Mouse (Mus musculus) E14TG2a.4 (cell line): Measurements from ENCODE around the gene Tmem132e.
A peak's percentile ranks its signal among the peaks of the same experiment; 100 is the strongest.

Experiments used
- H3K27me3 ChIP-seq: 2 replicates; pipeline ENCODE4 v1.6.1; 2014; ENCODE audit warnings: low read length, control low read depth; ENCODE audit not compliant: insufficient read depth
- H3K36me3 ChIP-seq: 2 replicates; pipeline ENCODE4 v1.6.1; 2014; ENCODE audit warnings: low read length, control low read depth; ENCODE audit not compliant: insufficient read depth
- H3K4me1 ChIP-seq: replicated peaks from 2 replicates; pipeline ENCODE4 v1.6.1; 2014; ENCODE audit warnings: low read depth, low read length, control low read depth
- H3K4me3 ChIP-seq: replicated peaks from 2 replicates; pipeline ENCODE4 v1.5.1; 2014; ENCODE audit warnings: mild to moderate bottlenecking, low read length
- H3K9me3 ChIP-seq: 2 replicates; pipeline ENCODE4 v1.6.1; 2014; ENCODE audit warnings: low read length, control low read depth
- CTCF ChIP-seq: conservative IDR thresholded peaks from 2 replicates; pipeline ENCODE4 v1.5.1; 2014; ENCODE audit warnings: low read length
- NANOG ChIP-seq: IDR thresholded peaks from 2 replicates; pipeline ENCODE4 v1.6.1; 2014; ENCODE audit warnings: borderline replicate concordance, low read length, mixed read lengths
- POU5F1 ChIP-seq: IDR thresholded peaks from 2 replicates; pipeline ENCODE4 v1.6.1; 2014; ENCODE audit warnings: low read length, borderline replicate concordance

Tmem132e gene

GRCm38 (mm10) chr11:82452516-82452915, 63.8 kb downstream of the Tmem132e start:
- no peak for TF ChIP-seq POU5F1
- no peak for TF ChIP-seq CTCF
- Histone ChIP-seq H3K27me3 (peaks cover 45% of the 10 kb centered on the region), H3K9me3 (0 out of 2 replicates have a peak, but pooled peaks cover 4% of the 10 kb centered on the region), H3K4me1 (no peaks in the 10 kb centered on the region), H3K4me3 (no peak overlapping the region), H3K36me3 (no peaks in the 10 kb centered on the region)

GRCm38 (mm10) chr11:82453230-82453629, 64.5 kb downstream of the Tmem132e start:
- 0 out of 2 replicates have a peak, but pooled peaks cover 4% of the 10 kb centered on the region for H3K9me3 ChIP-seq
- no peak overlapping the region for H3K4me3 ChIP-seq
- TF ChIP-seq NANOG (no peak), POU5F1 (no peak), CTCF (no peak)
- no peaks in the 10 kb centered on the region for H3K36me3 ChIP-seq
- peaks cover 39% of the 10 kb centered on the region for H3K27me3 ChIP-seq
- no peaks in the 10 kb centered on the region for H3K4me1 ChIP-seq

DNA sequence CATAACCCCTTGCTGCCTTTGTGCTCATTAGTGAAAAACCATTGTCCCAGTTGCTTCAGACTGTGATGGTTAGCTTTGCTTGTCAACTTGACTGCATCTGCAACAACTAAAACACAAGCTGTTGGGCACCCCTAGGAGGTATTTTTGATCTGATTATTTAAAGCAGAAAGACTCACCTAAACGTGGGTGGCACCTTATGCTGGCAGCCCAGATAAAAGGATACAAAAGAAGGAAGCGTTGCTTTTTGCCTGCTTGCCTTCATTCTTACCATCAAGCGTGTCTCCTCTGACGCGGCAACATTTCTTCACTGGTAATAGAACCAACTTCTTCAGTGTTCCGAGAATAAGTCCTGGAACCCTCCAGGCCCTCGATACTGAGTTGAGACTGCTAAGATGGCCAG, 72.6 kb downstream of the Tmem132e start:
- TF ChIP-seq CTCF (no peak), NANOG (no peak), POU5F1 (no peak)
- H3K4me3 ChIP-seq, result no peak overlapping the region
- H3K4me1 ChIP-seq, result no peaks in the 10 kb centered on the region
- H3K36me3 ChIP-seq, result no peaks in the 10 kb centered on the region
- no peaks in the 10 kb centered on the region for H3K9me3 ChIP-seq
- H3K27me3 ChIP-seq, result peaks cover 4% of the 10 kb centered on the region

DNA sequence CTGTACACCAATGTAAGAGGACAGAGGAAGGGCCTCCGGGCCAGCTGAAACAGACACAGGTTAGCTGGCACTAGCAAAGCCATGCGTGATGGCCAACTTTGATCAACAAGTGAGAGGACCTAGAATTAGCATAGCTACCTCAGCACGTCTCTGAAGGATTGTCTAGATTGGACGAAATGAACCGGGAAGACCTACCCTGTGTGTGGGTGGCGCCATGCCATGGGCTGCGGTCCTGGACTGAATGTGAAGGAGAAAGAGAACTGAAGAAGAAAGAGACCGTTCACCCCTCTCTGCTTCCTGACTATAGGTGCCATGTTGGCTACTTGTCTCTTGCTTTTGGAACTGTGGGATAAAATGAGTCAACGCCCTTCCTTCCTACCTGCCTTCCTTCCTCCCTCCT, 76.8 kb downstream of the Tmem132e start:
- Histone ChIP-seq H3K4me1 (peaks cover 2% of the 10 kb centered on the region; the same call in 1 of the 2 replicates), H3K9me3 (0 out of 2 replicates have a peak, but pooled peaks cover 3% of the 10 kb centered on the region), H3K4me3 (no peak overlapping the region), H3K36me3 (no peaks in the 10 kb centered on the region), H3K27me3 (peaks cover 9% of the 10 kb centered on the region; the same call in 1 of the 2 replicates)
- no peak for TF ChIP-seq CTCF
- no peak for TF ChIP-seq POU5F1
- no peak for TF ChIP-seq NANOG

DNA sequence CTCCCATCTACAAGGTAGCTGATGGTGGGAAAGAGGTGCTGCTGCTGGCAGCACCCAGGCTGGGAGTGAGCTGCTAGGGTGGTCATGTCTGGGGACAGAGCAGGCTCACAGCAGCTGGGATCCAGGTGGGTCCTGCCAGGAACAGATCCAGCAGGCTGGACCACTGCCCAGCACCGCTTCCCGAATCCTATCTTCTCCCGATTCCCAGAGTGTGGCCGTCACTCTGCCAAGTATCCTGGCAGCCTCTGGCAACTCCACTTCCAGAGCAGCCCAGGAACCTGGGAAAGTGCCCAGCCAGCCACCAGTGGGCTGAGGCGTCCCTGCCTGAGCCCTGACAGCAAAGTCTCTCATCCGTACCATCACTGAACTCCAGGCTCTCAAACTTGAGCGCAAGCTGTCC, 78.5 kb downstream of the Tmem132e start:
- Histone ChIP-seq H3K4me1 (peaks cover 10% of the 10 kb centered on the region), H3K36me3 (no peaks in the 10 kb centered on the region), H3K27me3 (peaks cover 11% of the 10 kb centered on the region), H3K9me3 (0 out of 2 replicates have a peak, but pooled peaks cover 7% of the 10 kb centered on the region), H3K4me3 (no peak overlapping the region)
- TF ChIP-seq NANOG (no peak), CTCF (no peak), POU5F1 (no peak)

DNA sequence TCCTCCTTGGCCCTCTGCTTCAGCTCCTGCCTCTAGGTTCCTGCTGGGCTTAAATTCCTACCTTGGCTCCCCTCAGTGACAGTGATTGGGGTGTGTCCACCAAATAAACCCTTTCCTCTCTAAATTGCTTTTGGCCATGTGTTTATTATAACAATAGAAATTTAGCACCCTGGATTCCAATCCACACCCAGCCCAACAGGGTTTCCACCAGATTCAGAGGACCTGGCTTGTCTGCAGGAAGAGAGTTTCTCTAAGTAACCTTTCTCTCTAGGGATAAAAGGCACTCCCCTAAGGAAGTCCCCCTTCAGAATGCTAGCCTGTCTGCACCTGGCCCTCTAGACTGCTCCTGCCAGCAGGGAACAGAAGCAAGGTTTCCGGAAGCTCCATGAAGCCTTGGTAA, 82.4 kb downstream of the Tmem132e start:
- Histone ChIP-seq H3K9me3 (0 out of 2 replicates have a peak, but pooled peaks cover 7% of the 10 kb centered on the region), H3K36me3 (no peaks in the 10 kb centered on the region), H3K4me1 (peaks cover 27% of the 10 kb centered on the region), H3K4me3 (no peak overlapping the region), H3K27me3 (peaks cover 36% of the 10 kb centered on the region)
- TF ChIP-seq POU5F1 (no peak), CTCF (no peak), NANOG (no peak)

GRCm38 (mm10) chr11:82473137-82473621, 84.5 kb downstream of the Tmem132e start:
- no peaks in the 10 kb centered on the region for H3K36me3 ChIP-seq
- H3K4me1 ChIP-seq, result peaks cover 27% of the 10 kb centered on the region
- TF ChIP-seq NANOG, result no peak
- TF ChIP-seq POU5F1, result no peak
- TF ChIP-seq CTCF, result no peak
- 0 out of 2 replicates have a peak, but pooled peaks cover 7% of the 10 kb centered on the region for H3K9me3 ChIP-seq
- peaks cover 40% of the 10 kb centered on the region for H3K27me3 ChIP-seq
- 0 out of 2 replicates have a peak overlapping the region, but pooled peaks have one; percentile 26 for H3K4me3 ChIP-seq

DNA sequence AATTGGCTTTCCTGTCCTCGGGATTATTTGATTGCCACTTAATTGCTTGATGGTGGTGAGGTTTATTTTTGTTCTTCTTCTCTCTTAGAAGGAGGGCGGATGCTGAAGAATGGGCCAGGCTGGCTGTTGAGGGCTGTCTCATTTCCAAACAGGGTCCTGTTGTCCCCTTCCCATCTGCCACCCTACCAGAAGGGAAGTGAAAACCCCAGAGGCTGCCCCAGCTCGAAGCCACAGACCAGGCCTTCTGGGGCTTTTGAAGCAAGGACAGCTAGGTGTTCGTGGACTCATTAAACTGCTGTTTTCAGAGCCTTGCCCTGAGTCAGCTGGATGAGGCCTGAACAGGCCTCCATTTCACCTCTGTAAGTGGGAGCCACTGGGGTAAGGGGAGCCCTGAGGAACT, 87.4 kb downstream of the Tmem132e start:
- TF ChIP-seq POU5F1 (no peak), CTCF (no peak), NANOG (no peak)
- peaks cover 40% of the 10 kb centered on the region for H3K27me3 ChIP-seq
- no peaks in the 10 kb centered on the region for H3K9me3 ChIP-seq
- H3K4me3 ChIP-seq, result no peak overlapping the region
- H3K4me1 ChIP-seq, result peaks cover 34% of the 10 kb centered on the region
- no peaks in the 10 kb centered on the region for H3K36me3 ChIP-seq

DNA sequence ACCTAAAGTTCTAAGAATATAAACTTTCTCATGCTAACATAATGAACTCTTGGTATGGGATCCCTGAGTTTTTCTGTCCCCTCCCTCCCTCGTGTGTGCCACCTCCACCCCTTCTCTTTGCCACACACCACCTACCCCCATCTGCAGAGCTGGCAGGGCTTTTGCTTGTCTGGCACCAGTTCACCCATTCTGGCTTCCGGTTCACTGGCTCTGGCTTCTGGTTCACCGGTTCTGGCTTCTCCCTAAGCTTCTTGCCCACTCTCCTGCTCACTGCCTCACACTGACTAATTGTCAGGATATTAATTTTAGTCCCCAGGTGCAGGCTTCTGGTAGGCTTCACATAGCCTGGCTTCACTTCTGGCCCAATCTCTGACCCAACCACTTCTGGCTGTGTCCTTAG, 88.7 kb downstream of the Tmem132e start:
- TF ChIP-seq NANOG, result no peak
- no peak for TF ChIP-seq CTCF
- TF ChIP-seq POU5F1, result no peak
- Histone ChIP-seq H3K36me3 (no peaks in the 10 kb centered on the region), H3K27me3 (peaks cover 36% of the 10 kb centered on the region)

GRCm38 (mm10) chr11:82480941-82481340, 92.2 kb downstream of the Tmem132e start:
- TF ChIP-seq NANOG (no peak), CTCF (no peak), POU5F1 (no peak)
- Histone ChIP-seq H3K9me3 (no peaks in the 10 kb centered on the region), H3K27me3 (peaks cover 15% of the 10 kb centered on the region; the same call in 1 of the 2 replicates), H3K4me1 (peaks cover 12% of the 10 kb centered on the region; the same call in 1 of the 2 replicates), H3K4me3 (no peak overlapping the region), H3K36me3 (no peaks in the 10 kb centered on the region)

More for the DNA sequence above, 88.7 kb downstream of the Tmem132e start:
- Histone ChIP-seq H3K4me3 (no peak overlapping the region), H3K9me3 (no peaks in the 10 kb centered on the region), H3K4me1 (peaks cover 29% of the 10 kb centered on the region)
